Mouse (Mus musculus) embryo, embryonic 11.5 days (tissue): ENCODE measurements around the gene Pdzrn3.

ENCODE experiments used
- DNase-seq: peaks from one replicate; pipeline ENCODE4 v3.0.0-alpha.2; 2012; ENCODE audit warnings: low read depth, low spot score

Pdzrn3 gene

GRCm38 (mm10) chr6:101291944-101292343 is 85.8 kb downstream of the Pdzrn3 start:
- DNase-seq = no peak

GRCm38 (mm10) chr6:101290160-101290559 is 87.5 kb downstream of the Pdzrn3 start:
- no peak for DNase-seq

GRCm38 (mm10) chr6:101289428-101289827 is 88.3 kb downstream of the Pdzrn3 start:
- no peak for DNase-seq

- DNase-seq = no peak
Observed at GRCm38 (mm10) chr6:101287566-101288173, 90.0 kb downstream of the Pdzrn3 start.

- DNase-seq = no peak
Observed at GRCm38 (mm10) chr6:101287077-101287476, 90.6 kb downstream of the Pdzrn3 start.

- no peak for DNase-seq
Observed at GRCm38 (mm10) chr6:101284368-101284955, 93.2 kb downstream of the Pdzrn3 start.

- DNase-seq = no peak
Observed at GRCm38 (mm10) chr6:101283891-101284290, 93.8 kb downstream of the Pdzrn3 start.

- DNase-seq = no peak
Observed at GRCm38 (mm10) chr6:101281644-101282043, 96.1 kb downstream of the Pdzrn3 start.

GRCm38 (mm10) chr6:101280811-101281218 is 96.9 kb downstream of the Pdzrn3 start:
- DNase-seq = no peak

- DNase-seq = no peak
Observed at GRCm38 (mm10) chr6:101278286-101278932, 99.3 kb downstream of the Pdzrn3 start.

GRCm38 (mm10) chr6:101276261-101276660 is 101.4 kb downstream of the Pdzrn3 start:
- no peak for DNase-seq

- DNase-seq = no peak
Observed at GRCm38 (mm10) chr6:101275806-101276205, 101.9 kb downstream of the Pdzrn3 start.

- no peak for DNase-seq
Observed at GRCm38 (mm10) chr6:101274846-101275245, 102.9 kb downstream of the Pdzrn3 start.

GRCm38 (mm10) chr6:101272256-101272655 is 105.4 kb downstream of the Pdzrn3 start:
- DNase-seq = no peak

GRCm38 (mm10) chr6:101271378-101272135 is 106.1 kb downstream of the Pdzrn3 start:
- no peak for DNase-seq

GRCm38 (mm10) chr6:101270095-101270826 is 107.4 kb downstream of the Pdzrn3 start:
- no peak for DNase-seq

- DNase-seq = no peak
Observed at GRCm38 (mm10) chr6:101269335-101270094, 108.2 kb downstream of the Pdzrn3 start.

- DNase-seq = no peak
Observed at GRCm38 (mm10) chr6:101268266-101268665, 109.4 kb downstream of the Pdzrn3 start.

GRCm38 (mm10) chr6:101266787-101267186 is 110.9 kb downstream of the Pdzrn3 start:
- DNase-seq = no peak

- no peak for DNase-seq
Observed at GRCm38 (mm10) chr6:101263544-101263943, 114.2 kb downstream of the Pdzrn3 start.

GRCm38 (mm10) chr6:101261513-101261912 is 116.2 kb downstream of the Pdzrn3 start:
- DNase-seq = peak; percentile 62
